Mouse (Mus musculus) ES-E14 (cell line): Measurements from ENCODE around the gene Nr2f6.

ENCODE experiments used
- HCFC1 ChIP-seq: IDR thresholded peaks from 2 replicates; pipeline ENCODE4 v1.6.1; 2012; ENCODE audit warnings: low read length, inconsistent platforms, borderline replicate concordance; ENCODE audit not compliant: insufficient read depth
- ZNF384 ChIP-seq: IDR thresholded peaks from 2 replicates; pipeline ENCODE4 v1.6.1; 2012; ENCODE audit warnings: low read depth, low read length, inconsistent platforms

DNA sequence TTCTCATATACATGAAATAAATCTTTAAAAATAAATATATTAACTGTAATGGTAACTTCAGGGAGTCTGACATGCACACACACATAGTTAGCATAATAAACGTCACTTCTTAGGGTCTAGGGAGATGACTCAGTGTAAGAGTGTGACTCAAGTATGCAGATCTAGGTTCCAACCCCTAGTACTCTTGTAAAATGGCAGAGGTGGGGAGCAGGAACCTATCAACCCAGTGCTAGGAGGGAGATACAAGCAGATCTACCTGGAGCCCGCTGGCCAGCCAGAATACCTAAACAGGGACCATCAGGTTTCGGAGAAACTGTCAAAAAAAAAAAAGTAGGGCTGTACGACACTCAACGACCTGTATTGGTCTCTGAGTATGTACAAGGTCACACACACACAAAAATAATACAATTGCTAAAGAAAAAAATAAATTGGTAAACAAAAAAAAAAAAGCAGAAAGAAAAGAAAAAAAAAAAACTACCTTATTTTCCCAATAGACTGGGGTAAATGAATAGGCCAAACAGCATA is 11.0 kb downstream of the Nr2f6 start:
- TF ChIP-seq ZNF384 (peak; percentile 49; the same call in 1 of the 2 replicates), HCFC1 (no peak)
